Mouse (Mus musculus) kidney, embryonic 14.5 days (tissue): ENCODE data around the gene Ccr2. TPM values are rescaled to one million over a fixed set of nuclear protein-coding genes. Genes with fewer than 3 reads are reported as not detected.
"Not testable (repeated sequence)": the region's sequence is repeated elsewhere in the genome, so short reads cannot be mapped to it uniquely, and the experiment has no call there.

Experiments
- ATAC-seq: fragments of 200-750 bp; cut with Nextera tagmentation; 2 replicates; pipeline ENCODE4 v1.8.0; 2017; ENCODE audit warnings: moderate number of reproducible peaks, mild to moderate bottlenecking, moderate TSS enrichment, moderate library complexity; ENCODE audit not compliant: low FRiP score, low TSS enrichment
- H3K27ac ChIP-seq: fragments of 300-500 bp; sonication (generic); 2 replicates; pipeline ENCODE4 v1.5.1; 2014; ENCODE audit warnings: low read depth, mild to moderate bottlenecking, low read length, moderate library complexity, mixed read lengths
- H3K27me3 ChIP-seq: fragments of 300-500 bp; sonication (generic); 2 replicates; pipeline ENCODE4 v1.6.1; 2014; ENCODE audit warnings: mild to moderate bottlenecking, low read length; ENCODE audit not compliant: control insufficient read depth, insufficient read depth
- H3K36me3 ChIP-seq: fragments of 300-500 bp; sonication (generic); 2 replicates; pipeline ENCODE4 v1.6.1; 2014; ENCODE audit warnings: low read length, mixed read lengths; ENCODE audit not compliant: control insufficient read depth, insufficient read depth
- H3K4me1 ChIP-seq: fragments of 300-500 bp; sonication (generic); 2 replicates; pipeline ENCODE4 v1.6.1; 2014; ENCODE audit warnings: low read length, mixed read lengths; ENCODE audit not compliant: control insufficient read depth, insufficient read depth
- H3K4me2 ChIP-seq: fragments of 300-500 bp; sonication (generic); replicated peaks from 2 replicates; pipeline ENCODE4 v1.6.1; 2014; ENCODE audit warnings: low read depth, mild to moderate bottlenecking, low read length
- H3K4me3 ChIP-seq: fragments of 300-500 bp; sonication (generic); 2 replicates; pipeline ENCODE4 v1.5.1; 2014; ENCODE audit warnings: mild to moderate bottlenecking, low read length
- H3K9ac ChIP-seq: fragments of 300-500 bp; sonication (generic); 2 replicates; pipeline ENCODE4 v1.6.1; 2014; ENCODE audit warnings: low read depth, mild to moderate bottlenecking, low read length, moderate library complexity
- H3K9me3 ChIP-seq: fragments of 300-500 bp; sonication (generic); 2 replicates; pipeline ENCODE4 v1.6.1; 2016; ENCODE audit warnings: low read length; ENCODE audit not compliant: control insufficient read depth
- WGBS: fragments of 180-500 bp; shearing (Covaris S2); extraction: QIAGEN DNeasy Blood & Tissue Kit; methylation state at CpG from one replicate; pipeline ENCODE4 v1.1.7; 2014; 5-methylcytosine and 5-hydroxymethylcytosine counted together
- polyA plus RNA-seq: library from polyadenylated mRNA; unstranded; fragments of >200 nt; fragmentation: Nextera tagmentation; extraction: Ambion mirVana; gene quantifications from 2 replicates; pipeline ENCODE4 v1.2.1, GENCODE M21; 2014

Ccr2 gene
- polyA plus RNA-seq, 1 experiment from 2014 or later, result 1.9 TPM

GRCm38 (mm10) chr9:124132899-124133298 is 31.1 kb downstream of the Ccr2 start:
- 67% methylated on average over 2 of the region's 2 CpGs for WGBS
- H3K9ac ChIP-seq, H3K4me3 ChIP-seq, H3K9me3 ChIP-seq, H3K27me3 ChIP-seq, H3K27ac ChIP-seq, H3K4me2 ChIP-seq, H3K4me1 ChIP-seq, ATAC-seq, H3K36me3 ChIP-seq: not testable (repeated sequence)

- not testable (repeated sequence) for H3K4me2 ChIP-seq, H3K27me3 ChIP-seq, H3K9ac ChIP-seq, H3K4me3 ChIP-seq, H3K4me1 ChIP-seq, H3K36me3 ChIP-seq, H3K9me3 ChIP-seq, H3K27ac ChIP-seq, ATAC-seq
- WGBS, result 94% methylated on average over 1 of the region's 1 CpGs
These were observed 33.2 kb downstream of the Ccr2 start for GRCm38 (mm10) chr9:124134919-124135318.

DNA sequence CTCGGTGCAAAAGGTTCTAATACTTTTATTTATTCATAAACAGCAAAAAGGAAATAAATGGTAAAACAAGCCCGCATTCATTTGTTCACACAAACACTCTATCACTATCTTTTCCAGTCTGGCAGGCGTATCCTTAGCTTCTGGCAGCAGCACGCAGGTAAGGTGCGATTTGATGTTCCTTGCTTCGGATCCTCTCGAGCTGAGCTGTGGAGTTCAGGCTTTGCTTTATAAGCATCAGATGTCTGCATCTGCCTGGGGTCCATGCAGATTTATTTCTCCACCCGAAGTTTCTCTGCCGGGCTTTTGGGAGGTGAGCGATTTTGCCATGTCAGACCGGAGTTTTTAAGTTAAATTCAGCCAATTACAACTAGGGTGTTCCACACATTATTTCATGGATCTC is 35.9 kb downstream of the Ccr2 start:
- H3K4me2 ChIP-seq, result no peak overlapping the region
- WGBS, result 81% methylated on average over 11 of the region's 11 CpGs
- ATAC-seq, result no peak
- no peak overlapping the region for H3K4me3 ChIP-seq
- no peaks in the 10 kb centered on the region for H3K9me3 ChIP-seq
- no peak overlapping the region for H3K9ac ChIP-seq
- H3K27me3 ChIP-seq, result no peaks in the 10 kb centered on the region
- H3K27ac ChIP-seq, result no peak overlapping the region
- no peaks in the 10 kb centered on the region for H3K4me1 ChIP-seq
- H3K36me3 ChIP-seq, result no peaks in the 10 kb centered on the region

- no peaks in the 10 kb centered on the region for H3K36me3 ChIP-seq
- H3K9ac ChIP-seq, result no peak overlapping the region
- 68% methylated on average over 4 of the region's 4 CpGs for WGBS
- no peak overlapping the region for H3K27ac ChIP-seq
- no peaks in the 10 kb centered on the region for H3K9me3 ChIP-seq
- no peak overlapping the region for H3K4me3 ChIP-seq
- H3K4me2 ChIP-seq, result no peak overlapping the region
- H3K4me1 ChIP-seq, result no peaks in the 10 kb centered on the region
- no peak for ATAC-seq
- no peaks in the 10 kb centered on the region for H3K27me3 ChIP-seq
These were observed 36.5 kb downstream of the Ccr2 start for GRCm38 (mm10) chr9:124138055-124138775.

GRCm38 (mm10) chr9:124143678-124144077 is 41.9 kb downstream of the Ccr2 start:
- Histone ChIP-seq H3K4me1 (no peaks in the 10 kb centered on the region), H3K4me3 (no peak overlapping the region), H3K9me3 (no peaks in the 10 kb centered on the region), H3K9ac (no peak overlapping the region), H3K27ac (no peak overlapping the region), H3K27me3 (no peaks in the 10 kb centered on the region), H3K4me2 (no peak overlapping the region), H3K36me3 (no peaks in the 10 kb centered on the region)
- no peak for ATAC-seq
- WGBS, result 88% methylated on average over 1 of the region's 1 CpGs

- no peak for ATAC-seq
These were observed 44.6 kb downstream of the Ccr2 start for GRCm38 (mm10) chr9:124146307-124146706.

More at GRCm38 (mm10) chr9:124146307-124146706, 44.6 kb downstream of the Ccr2 start:
- Histone ChIP-seq H3K4me3 (no peak overlapping the region), H3K27ac (no peak overlapping the region), H3K9me3 (no peaks in the 10 kb centered on the region), H3K27me3 (no peaks in the 10 kb centered on the region), H3K36me3 (no peaks in the 10 kb centered on the region), H3K4me1 (no peaks in the 10 kb centered on the region), H3K9ac (no peak overlapping the region), H3K4me2 (no peak overlapping the region)

Other genes with a start within 250 kb of the Ccr2 start
- gene Xcr1, start 239.9 kb upstream of the Ccr2 start, polyA plus RNA-seq, result not detected in 2 replicates
- 1.8 and 2.9 TPM in 2 replicates for gene Ccr1, start 133.3 kb upstream of the Ccr2 start, polyA plus RNA-seq
- gene Ccr1l1, start 123.5 kb upstream of the Ccr2 start, polyA plus RNA-seq, result not detected in 2 replicates
- not detected in 2 replicates for gene Ccr3, start 80.0 kb upstream of the Ccr2 start, polyA plus RNA-seq
- 0.33 and 0.60 TPM in 2 replicates for gene Ccr5, start 19.6 kb downstream of the Ccr2 start, polyA plus RNA-seq
- gene 2010315B03Rik, start 210.7 kb downstream of the Ccr2 start, polyA plus RNA-seq, result 9.8 and 10.8 TPM in 2 replicates